Mouse (Mus musculus) limb, embryonic 14.5 days (tissue): ENCODE data around the gene Akip1. TPM values are rescaled to one million over a fixed set of nuclear protein-coding genes. Genes with fewer than 3 reads are reported as not detected.

ENCODE experiments used
- ATAC-seq: fragments of 200-750 bp; cut with Nextera tagmentation; 2 replicates; pipeline ENCODE4 v1.8.0; 2017; ENCODE audit warnings: low read depth, moderate number of reproducible peaks, moderate TSS enrichment; ENCODE audit not compliant: low FRiP score
- DNase-seq: peaks from one replicate; pipeline ENCODE4 v3.0.0-alpha.2; 2015; ENCODE audit warnings: low spot score
- H3K27ac ChIP-seq: fragments of 300-500 bp; sonication (generic); replicated peaks from 2 replicates; pipeline ENCODE4 v1.5.1; 2014; ENCODE audit warnings: low read depth, mild to moderate bottlenecking, low read length, moderate library complexity, mixed read lengths
- H3K27me3 ChIP-seq: fragments of 300-500 bp; sonication (generic); 2 replicates; pipeline ENCODE4 v1.6.1; 2014; ENCODE audit warnings: low read length, mixed read lengths; ENCODE audit not compliant: control insufficient read depth, insufficient read depth
- H3K36me3 ChIP-seq: fragments of 300-500 bp; sonication (generic); 2 replicates; pipeline ENCODE4 v1.6.1; 2014; ENCODE audit warnings: mild to moderate bottlenecking, low read length, moderate library complexity, mixed read lengths; ENCODE audit not compliant: control insufficient read depth, insufficient read depth
- H3K4me1 ChIP-seq: fragments of 300-500 bp; sonication (generic); 2 replicates; pipeline ENCODE4 v1.6.1; 2014; ENCODE audit warnings: antibody characterized with exemption, low read length, mixed read lengths; ENCODE audit not compliant: control insufficient read depth, insufficient read depth
- H3K4me2 ChIP-seq: fragments of 300-500 bp; sonication (generic); replicated peaks from 2 replicates; pipeline ENCODE4 v1.6.1; 2014; ENCODE audit warnings: low read depth, mild to moderate bottlenecking, low read length, moderate library complexity; ENCODE audit not compliant: severe bottlenecking
- H3K4me3 ChIP-seq: fragments of 300-500 bp; sonication (generic); replicated peaks from 2 replicates; pipeline ENCODE4 v1.5.1; 2014; ENCODE audit warnings: low read length
- H3K9ac ChIP-seq: fragments of 300-500 bp; sonication (generic); 2 replicates; pipeline ENCODE4 v1.6.1; 2014; ENCODE audit warnings: mild to moderate bottlenecking, low read depth, low read length, moderate library complexity; ENCODE audit not compliant: severe bottlenecking
- H3K9me3 ChIP-seq: fragments of 300-500 bp; sonication (generic); 2 replicates; pipeline ENCODE4 v1.6.1; 2016; ENCODE audit warnings: low read length; ENCODE audit not compliant: control insufficient read depth
- POLR2A ChIP-seq: fragments of 200-500 bp; IDR thresholded peaks from 2 replicates; pipeline ENCODE4 v1.8.0; 2012; ENCODE audit warnings: inconsistent platforms, mild to moderate bottlenecking, moderate library complexity, borderline replicate concordance; ENCODE audit not compliant: insufficient read depth, insufficient read length; ENCODE audit errors: extremely low read depth
- WGBS: fragments of 180-500 bp; shearing (Covaris S2); extraction: QIAGEN DNeasy Blood & Tissue Kit; methylation state at CpG from one replicate; pipeline ENCODE4 v1.1.7; 2014; 5-methylcytosine and 5-hydroxymethylcytosine counted together
- polyA plus RNA-seq, 2 experiments: library from polyadenylated mRNA; depleted of rRNA in 1 of 2; stranded (reverse) in 1 of 2; unstranded in 1 of 2; fragments of >200 nt; fragmentation: Nextera tagmentation in 1 of 2; extraction: Ambion mirVana in 1 of 2; gene quantifications; 2 replicates each; pipeline versions ENCODE4 v1.2.1 to v1.2.3; 2012 to 2014

Akip1 gene
- polyA plus RNA-seq, 2 experiments, result 25.5 to 39.0 TPM

GRCm38 (mm10) chr7:109695339-109695726 is 8.2 kb upstream of the Akip1 start:
- H3K4me2 ChIP-seq, result no peak overlapping the region
- no peak overlapping the region for H3K27ac ChIP-seq
- no peaks in the 10 kb centered on the region for H3K36me3 ChIP-seq
- 95% methylated on average over 10 of the region's 10 CpGs for WGBS
- no peak for TF ChIP-seq POLR2A
- ATAC-seq, result no peak
- H3K9ac ChIP-seq, result no peak overlapping the region
- H3K4me3 ChIP-seq, result no peak overlapping the region
- H3K27me3 ChIP-seq, result no peaks in the 10 kb centered on the region
- no peaks in the 10 kb centered on the region for H3K4me1 ChIP-seq
- no peak for DNase-seq
- no peaks in the 10 kb centered on the region for H3K9me3 ChIP-seq

GRCm38 (mm10) chr7:109700213-109700612 is 3.3 kb upstream of the Akip1 start:
- no peaks in the 10 kb centered on the region for H3K36me3 ChIP-seq
- 0 out of 2 replicates have a peak, but pooled peaks cover 5% of the 10 kb centered on the region for H3K4me1 ChIP-seq
- H3K4me2 ChIP-seq, result no peak overlapping the region
- no peak for DNase-seq
- no peak overlapping the region for H3K9ac ChIP-seq
- TF ChIP-seq POLR2A, result no peak
- no peak overlapping the region for H3K27ac ChIP-seq
- no peaks in the 10 kb centered on the region for H3K9me3 ChIP-seq
- no peaks in the 10 kb centered on the region for H3K27me3 ChIP-seq
- ATAC-seq, result no peak
- no peak overlapping the region for H3K4me3 ChIP-seq

- peak overlapping the region; percentile 62 for H3K4me3 ChIP-seq
- H3K36me3 ChIP-seq, result no peaks in the 10 kb centered on the region
- no peak for DNase-seq
- H3K27ac ChIP-seq, result no peak overlapping the region
- no peaks in the 10 kb centered on the region for H3K9me3 ChIP-seq
- no peak for TF ChIP-seq POLR2A
- H3K9ac ChIP-seq, result no peak overlapping the region
- 0 out of 2 replicates have a peak, but pooled peaks cover 5% of the 10 kb centered on the region for H3K4me1 ChIP-seq
- WGBS, result 42% methylated on average over 4 of the region's 4 CpGs
- H3K4me2 ChIP-seq, result peak overlapping the region; percentile 69
- no peaks in the 10 kb centered on the region for H3K27me3 ChIP-seq
- no peak for ATAC-seq
Measured at GRCm38 (mm10) chr7:109702721-109703120, 769 bp upstream of the Akip1 start.

- no peaks in the 10 kb centered on the region for H3K27me3 ChIP-seq
- no peaks in the 10 kb centered on the region for H3K9me3 ChIP-seq
- ATAC-seq (no peak), DNase-seq (no peak)
- TF ChIP-seq POLR2A, result no peak
- no peaks in the 10 kb centered on the region for H3K36me3 ChIP-seq
- peak overlapping the region; percentile 62 for H3K4me3 ChIP-seq
- peaks cover 8% of the 10 kb centered on the region; the same call in 1 of the 2 replicates for H3K4me1 ChIP-seq
- peak overlapping the region; percentile 65 for H3K9ac ChIP-seq
- peak overlapping the region; percentile 74 for H3K27ac ChIP-seq
- peak overlapping the region; percentile 69 for H3K4me2 ChIP-seq
- WGBS, result 4% methylated on average over 16 of the region's 17 CpGs
Measured at GRCm38 (mm10) chr7:109704016-109704377, 507 bp downstream of the Akip1 start.

- H3K27ac ChIP-seq, result peak overlapping the region; percentile 74; the same call in 1 of the 2 replicates
- peak overlapping the region; percentile 69; the same call in 1 of the 2 replicates for H3K4me2 ChIP-seq
- no peaks in the 10 kb centered on the region for H3K27me3 ChIP-seq
- peaks cover 2% of the 10 kb centered on the region; the same call in 1 of the 2 replicates for H3K36me3 ChIP-seq
- 68% methylated on average over 3 of the region's 3 CpGs for WGBS
- peaks cover 11% of the 10 kb centered on the region; the same call in 1 of the 2 replicates for H3K4me1 ChIP-seq
- peak overlapping the region; percentile 62 for H3K4me3 ChIP-seq
- DNase-seq (no peak), ATAC-seq (no peak)
- TF ChIP-seq POLR2A, result no peak
- no peaks in the 10 kb centered on the region for H3K9me3 ChIP-seq
- no peak overlapping the region for H3K9ac ChIP-seq
Measured at GRCm38 (mm10) chr7:109704461-109704860, 971 bp downstream of the Akip1 start.
